Mouse (Mus musculus) kidney, adult 2 months (tissue): ENCODE results near the gene Gm16253. TPM values are rescaled to one million over a fixed set of nuclear protein-coding genes. Genes with fewer than 3 reads are reported as not detected.

Experiments
- DNase-seq: peaks from one replicate; pipeline ENCODE4 v3.0.0; 2021
- H3K27ac ChIP-seq: fragments of 200-500 bp; 2 replicates; pipeline ENCODE4 v1.5.1; 2012; ENCODE audit warnings: low read depth, low read length, control low read depth, inconsistent platforms; ENCODE audit not compliant: insufficient read depth
- H3K27me3 ChIP-seq: fragments of 200-500 bp; replicated peaks from 2 replicates; pipeline ENCODE4 v1.6.1; 2012; ENCODE audit warnings: mild to moderate bottlenecking, moderate library complexity, low read length, inconsistent platforms; ENCODE audit not compliant: control insufficient read depth, insufficient read depth
- H3K36me3 ChIP-seq: fragments of 200-500 bp; 2 replicates; pipeline ENCODE4 v1.6.1; 2012; ENCODE audit warnings: mild to moderate bottlenecking, moderate library complexity, low read length, inconsistent platforms; ENCODE audit not compliant: control insufficient read depth, insufficient read depth
- H3K4me1 ChIP-seq: fragments of 200-500 bp; 2 replicates; pipeline ENCODE4 v1.6.1; 2011; ENCODE audit warnings: low read length; ENCODE audit not compliant: control insufficient read depth, insufficient read depth
- H3K4me3 ChIP-seq: fragments of 200-500 bp; 2 replicates; pipeline ENCODE4 v1.5.1; 2011; ENCODE audit warnings: mild to moderate bottlenecking, low read depth, low read length, control low read depth; ENCODE audit not compliant: insufficient read depth
- CTCF ChIP-seq: fragments of 200-500 bp; conservative IDR thresholded peaks from 2 replicates; pipeline ENCODE4 v1.5.1; 2011; ENCODE audit warnings: low read depth, mild to moderate bottlenecking, control low read depth, low read length, moderate library complexity, mixed read lengths; ENCODE audit not compliant: insufficient read depth, insufficient read length
- POLR2A ChIP-seq: fragments of 200-500 bp; IDR thresholded peaks from one replicate; pipeline ENCODE4 v1.6.1; 2011; ENCODE audit warnings: low read depth, low read length, control low read depth
- WGBS: fragments of 180-500 bp; shearing (Covaris S2); methylation state at CpG from one replicate; pipeline ENCODE4 v1.1.7; 2018; 5-methylcytosine and 5-hydroxymethylcytosine counted together
- polyA plus RNA-seq: library from polyadenylated mRNA; depleted of rRNA; stranded (reverse); fragments of >200 nt; gene quantifications from 2 replicates; pipeline ENCODE4 v1.2.3, GENCODE M21; 2012

The Gm16253 gene
- polyA plus RNA-seq, 1 experiment = not detected

DNA sequence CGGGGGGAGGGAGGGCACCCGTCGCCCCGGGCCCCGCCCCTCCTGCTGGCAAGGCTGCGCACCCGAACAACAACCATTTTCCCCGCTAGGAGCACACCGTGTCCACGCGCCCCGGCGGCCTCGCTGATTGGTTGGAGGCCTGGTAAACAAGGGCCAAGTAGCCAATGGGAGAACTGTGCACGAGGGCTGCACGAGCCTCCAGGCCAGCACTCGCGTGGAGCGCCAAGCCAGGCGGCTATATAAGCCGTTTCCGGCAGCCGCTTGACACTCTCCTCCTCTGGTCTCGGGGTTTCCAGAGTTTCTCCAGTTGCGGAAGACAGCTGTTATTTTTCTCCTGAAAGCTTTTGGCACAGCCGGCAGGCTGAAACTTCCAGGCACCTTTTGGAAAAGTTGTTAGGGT is 19.1 kb upstream of the Gm16253 start, which contains the start of gene Txnip:
Gene Txnip (plus strand): TSS at position 264 of the 400 bp plus-strand sequence.
- TF ChIP-seq POLR2A (peak; percentile 98), CTCF (peak; percentile 39; the same call in 1 of the 2 replicates)
- H3K27me3 ChIP-seq = no peaks in the 10 kb centered on the region
- WGBS = under 1% methylated on average over 26 of the region's 26 CpGs
- H3K4me3 ChIP-seq = peak within 1 kb of the TSS; percentile 72
- H3K36me3 ChIP-seq = peaks cover 28% of the 10 kb centered on the region
- peaks cover 15% of the 10 kb centered on the region; the same call in 1 of the 2 replicates for H3K4me1 ChIP-seq
- peak within 1 kb of the TSS; percentile 99 for H3K27ac ChIP-seq
- DNase-seq = peak; percentile 100

DNA sequence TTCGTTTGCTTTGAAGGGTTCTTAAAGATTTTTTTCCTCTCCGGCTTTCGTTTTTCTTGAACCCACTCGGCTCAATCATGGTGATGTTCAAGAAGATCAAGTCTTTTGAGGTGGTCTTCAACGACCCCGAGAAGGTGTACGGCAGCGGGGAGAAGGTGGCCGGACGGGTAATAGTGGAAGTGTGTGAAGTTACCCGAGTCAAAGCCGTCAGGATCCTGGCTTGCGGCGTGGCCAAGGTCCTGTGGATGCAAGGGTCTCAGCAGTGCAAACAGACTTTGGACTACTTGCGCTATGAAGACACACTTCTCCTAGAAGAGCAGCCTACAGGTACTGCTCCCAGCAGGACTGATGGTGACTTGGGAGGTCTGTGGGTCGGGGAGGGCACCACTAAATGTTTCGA is 18.6 kb upstream of the Gm16253 start:
- H3K27me3 ChIP-seq = no peaks in the 10 kb centered on the region
- peak overlapping the region; percentile 98 for H3K27ac ChIP-seq
- H3K4me1 ChIP-seq = peaks cover 15% of the 10 kb centered on the region; the same call in 1 of the 2 replicates
- no peak for TF ChIP-seq CTCF
- no peak for TF ChIP-seq POLR2A
- H3K4me3 ChIP-seq = peak overlapping the region; percentile 72
- under 1% methylated on average over 17 of the region's 17 CpGs for WGBS
- DNase-seq = peak; percentile 63
- peaks cover 28% of the 10 kb centered on the region for H3K36me3 ChIP-seq

DNA sequence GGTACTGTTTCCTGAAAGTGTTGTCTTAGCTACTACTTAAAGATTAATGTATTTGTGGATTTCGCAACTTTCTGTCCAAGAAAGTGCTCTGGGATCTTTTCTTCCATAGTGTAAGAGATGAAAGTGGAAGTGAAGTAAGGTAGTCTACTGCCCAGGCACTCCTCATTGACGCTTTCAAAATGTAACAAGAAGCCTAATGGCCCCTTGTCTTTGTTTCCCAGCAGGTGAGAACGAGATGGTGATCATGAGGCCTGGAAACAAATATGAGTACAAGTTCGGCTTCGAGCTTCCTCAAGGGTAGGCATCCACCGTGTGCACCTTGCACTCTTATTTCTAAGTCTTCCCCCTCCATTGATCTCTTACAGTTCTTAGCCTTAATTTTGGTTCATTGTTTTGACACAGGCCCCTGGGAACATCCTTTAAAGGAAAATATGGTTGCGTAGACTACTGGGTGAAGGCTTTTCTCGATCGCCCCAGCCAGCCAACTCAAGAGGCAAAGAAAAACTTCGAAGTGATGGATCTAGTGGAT is 18.1 kb upstream of the Gm16253 start:
- Histone ChIP-seq H3K27ac (peak overlapping the region; percentile 98), H3K4me1 (peaks cover 18% of the 10 kb centered on the region; the same call in 1 of the 2 replicates), H3K36me3 (peaks cover 28% of the 10 kb centered on the region), H3K27me3 (no peaks in the 10 kb centered on the region), H3K4me3 (peak overlapping the region; percentile 72)
- 14% methylated on average over 10 of the region's 10 CpGs for WGBS
- no peak for TF ChIP-seq POLR2A
- no peak for TF ChIP-seq CTCF
- peak; percentile 31 for DNase-seq

DNA sequence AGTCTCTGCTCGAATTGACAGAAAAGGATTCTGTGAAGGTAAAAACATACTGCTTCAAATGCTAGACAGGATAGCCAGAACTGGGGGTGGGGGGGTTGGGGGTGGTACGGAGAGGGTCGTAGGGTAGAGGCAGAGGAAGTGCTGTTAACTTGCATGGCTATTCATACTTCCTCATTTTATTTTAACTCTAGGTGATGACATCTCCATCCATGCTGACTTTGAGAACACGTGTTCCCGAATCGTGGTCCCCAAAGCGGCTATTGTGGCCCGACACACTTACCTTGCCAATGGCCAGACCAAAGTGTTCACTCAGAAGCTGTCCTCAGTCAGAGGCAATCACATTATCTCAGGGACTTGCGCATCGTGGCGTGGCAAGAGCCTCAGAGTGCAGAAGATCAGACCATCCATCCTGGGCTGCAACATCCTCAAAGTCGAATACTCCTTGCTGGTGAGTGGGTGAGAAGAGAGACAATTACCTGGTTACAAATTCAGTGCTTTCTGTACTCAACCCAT is 17.3 kb upstream of the Gm16253 start:
- H3K27ac ChIP-seq = peak overlapping the region; percentile 98
- 23% methylated on average over 12 of the region's 12 CpGs for WGBS
- no peaks in the 10 kb centered on the region for H3K27me3 ChIP-seq
- peak overlapping the region; percentile 72 for H3K4me3 ChIP-seq
- no peak for DNase-seq
- peaks cover 28% of the 10 kb centered on the region for H3K36me3 ChIP-seq
- peaks cover 18% of the 10 kb centered on the region; the same call in 1 of the 2 replicates for H3K4me1 ChIP-seq
- no peak for TF ChIP-seq CTCF
- TF ChIP-seq POLR2A = no peak

DNA sequence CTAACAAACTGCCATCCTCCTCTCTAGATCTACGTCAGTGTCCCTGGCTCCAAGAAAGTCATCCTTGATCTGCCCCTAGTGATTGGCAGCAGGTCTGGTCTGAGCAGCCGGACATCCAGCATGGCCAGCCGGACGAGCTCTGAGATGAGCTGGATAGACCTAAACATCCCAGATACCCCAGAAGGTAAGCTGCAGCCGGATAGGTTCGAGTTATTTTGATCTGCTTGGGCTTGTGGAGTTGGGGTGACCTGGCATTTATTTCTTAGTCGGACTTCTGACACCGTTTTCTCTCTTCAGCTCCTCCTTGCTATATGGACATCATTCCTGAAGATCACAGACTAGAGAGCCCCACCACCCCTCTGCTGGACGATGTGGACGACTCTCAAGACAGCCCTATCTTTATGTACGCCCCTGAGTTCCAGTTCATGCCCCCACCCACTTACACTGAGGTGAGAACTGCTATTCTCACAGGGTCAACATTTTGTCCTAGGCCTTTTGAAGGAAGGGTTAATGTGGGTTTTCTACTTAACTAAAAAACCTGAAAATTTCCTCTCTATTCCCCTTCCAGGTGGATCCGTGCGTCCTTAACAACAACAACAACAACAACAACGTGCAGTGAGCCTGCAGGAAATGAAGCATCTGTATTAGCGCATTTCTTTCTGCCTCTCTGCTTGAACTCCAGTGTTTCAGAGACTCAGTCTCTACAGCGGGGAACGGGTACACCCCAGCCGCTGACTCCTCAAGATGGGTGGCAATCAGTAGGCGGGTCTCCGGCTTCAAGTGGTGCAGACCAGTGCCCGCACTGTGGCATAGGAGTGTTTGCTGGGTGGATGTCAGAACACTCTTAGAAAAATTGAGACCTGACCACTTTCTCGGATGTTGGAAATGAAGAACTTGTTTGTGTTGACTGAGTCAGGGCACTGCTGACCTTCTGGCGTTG is 16.6 kb upstream of the Gm16253 start:
- H3K27me3 ChIP-seq = no peaks in the 10 kb centered on the region
- peak; percentile 46 for DNase-seq
- TF ChIP-seq POLR2A = no peak
- no peak for TF ChIP-seq CTCF
- 20% methylated on average over 23 of the region's 23 CpGs for WGBS
- peak overlapping the region; percentile 94 for H3K27ac ChIP-seq
- H3K4me3 ChIP-seq = peak overlapping the region; percentile 72
- H3K36me3 ChIP-seq = peaks cover 28% of the 10 kb centered on the region
- peaks cover 16% of the 10 kb centered on the region; the same call in 1 of the 2 replicates for H3K4me1 ChIP-seq

DNA sequence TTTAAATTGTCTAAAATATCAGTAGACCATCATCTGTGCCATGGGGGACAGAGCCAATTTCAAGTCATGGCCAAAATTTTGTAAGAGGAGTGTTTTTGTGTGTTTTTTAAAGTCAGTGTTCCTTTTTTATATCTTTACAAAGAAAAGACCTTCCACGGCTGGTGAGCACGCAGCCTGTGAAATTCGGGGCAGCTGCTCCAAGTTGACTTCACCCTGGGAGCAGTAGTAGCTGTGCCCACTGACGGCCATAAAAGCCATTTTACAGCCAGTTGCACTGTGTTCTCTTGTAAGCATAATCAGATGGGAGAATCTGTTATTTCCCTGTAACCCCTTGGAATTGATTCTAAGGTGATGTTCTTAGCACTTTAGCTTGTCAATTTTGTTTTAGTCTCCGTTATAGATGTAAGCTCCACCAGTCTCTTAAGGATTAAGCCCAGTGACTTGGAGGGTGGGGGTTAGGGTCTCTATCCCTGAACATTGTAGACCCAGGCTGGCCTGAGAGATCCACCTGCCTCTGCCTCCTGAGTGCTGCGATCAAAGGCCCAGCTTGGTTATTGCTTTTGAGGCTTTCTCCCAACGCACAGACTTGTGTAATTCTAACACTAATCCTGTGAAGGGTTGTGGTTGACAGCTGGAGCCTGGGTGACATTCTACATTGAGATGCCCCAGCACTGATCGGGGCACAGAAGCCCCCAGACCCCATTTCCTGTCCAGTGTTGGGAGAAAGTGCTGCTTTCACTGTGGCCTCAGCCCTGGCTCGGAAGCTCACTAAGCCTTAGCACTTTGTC is 15.7 kb upstream of the Gm16253 start:
- peak; percentile 18 for DNase-seq
- Histone ChIP-seq H3K27ac (peak overlapping the region; percentile 94), H3K4me3 (peak overlapping the region; percentile 72), H3K4me1 (peaks cover 13% of the 10 kb centered on the region; the same call in 1 of the 2 replicates), H3K36me3 (peaks cover 28% of the 10 kb centered on the region), H3K27me3 (no peaks in the 10 kb centered on the region)
- TF ChIP-seq POLR2A (peak; percentile 27), CTCF (no peak)
- WGBS = 28% methylated on average over 9 of the region's 9 CpGs
